Mouse (Mus musculus): ENCODE measurements at regions not wholly inside any gene's neighbourhood (a gene's known extent, or its start where the extent isn't known, plus 50 kb on each side); places are given as distances from the start of the nearest gene placed in this dataset.
"Not testable (repeated sequence)": the region's sequence is repeated elsewhere in the genome, so short reads cannot be mapped to it uniquely, and the experiment has no call there.

DNA sequence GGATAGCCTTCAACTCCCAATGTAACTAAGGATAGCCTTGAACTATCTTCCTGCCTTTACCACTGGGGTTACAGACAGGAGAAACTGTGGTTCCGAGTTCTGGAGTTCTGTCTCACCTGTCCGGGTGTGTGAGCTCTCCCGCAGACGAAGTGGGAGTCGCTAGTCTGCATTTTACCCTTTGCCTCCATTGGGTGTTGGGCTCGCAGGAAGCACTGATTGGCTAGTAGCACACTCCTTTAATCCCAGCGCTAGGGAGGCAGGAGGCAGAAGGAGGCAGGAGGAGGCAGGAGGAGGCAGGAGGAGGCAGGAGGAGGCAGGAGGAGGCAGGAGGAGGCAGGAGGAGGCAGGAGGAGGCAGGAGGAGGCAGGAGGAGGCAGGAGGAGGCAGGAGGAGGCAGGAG lies 101.9 kb downstream of the Btg1 start:
- TF ChIP-seq POLR2A (IDR thresholded peaks at IDR 0.05; ENCODE audit: control insufficient read depth, low read depth, low read length); CTCF (IDR thresholded peaks at IDR 0.05; ENCODE audit: control insufficient read depth, insufficient read depth, insufficient replicate concordance, low read depth, low read length): not testable (repeated sequence)
